Mouse (Mus musculus) midbrain, embryonic 12.5 days (tissue): ENCODE results near the gene Tbl3. TPM values are rescaled to one million over a fixed set of nuclear protein-coding genes. Genes with fewer than 3 reads are reported as not detected.
"Not testable (repeated sequence)": the region's sequence is repeated elsewhere in the genome, so short reads cannot be mapped to it uniquely, and the experiment has no call there.

Experiments
- ATAC-seq: fragments of 200-750 bp; cut with Nextera tagmentation; 2 replicates; pipeline ENCODE4 v1.8.0; 2017; ENCODE audit warnings: low read depth, moderate TSS enrichment, moderate library complexity; ENCODE audit not compliant: low FRiP score
- H3K27ac ChIP-seq: fragments of 300-500 bp; sonication (generic); replicated peaks from 2 replicates; pipeline ENCODE4 v1.5.1; 2016; ENCODE audit warnings: mild to moderate bottlenecking
- H3K27me3 ChIP-seq: fragments of 300-500 bp; sonication (generic); 2 replicates; pipeline ENCODE4 v1.6.1; 2016; ENCODE audit warnings: mild to moderate bottlenecking
- H3K36me3 ChIP-seq: fragments of 300-500 bp; sonication (generic); 2 replicates; pipeline ENCODE4 v1.6.1; 2016
- H3K4me1 ChIP-seq: fragments of 300-500 bp; sonication (generic); 2 replicates; pipeline ENCODE4 v1.6.1; 2016
- H3K4me2 ChIP-seq: fragments of 300-500 bp; sonication (generic); replicated peaks from 2 replicates; pipeline ENCODE4 v1.6.1; 2016; ENCODE audit warnings: mild to moderate bottlenecking, moderate library complexity
- H3K4me3 ChIP-seq: fragments of 300-500 bp; sonication (generic); 2 replicates; pipeline ENCODE4 v1.5.1; 2016; ENCODE audit warnings: mild to moderate bottlenecking
- H3K9ac ChIP-seq: fragments of 300-500 bp; sonication (generic); replicated peaks from 2 replicates; pipeline ENCODE4 v1.6.1; 2016; ENCODE audit warnings: mild to moderate bottlenecking, moderate library complexity
- H3K9me3 ChIP-seq: fragments of 300-500 bp; sonication (generic); 2 replicates; pipeline ENCODE4 v1.6.1; 2016; ENCODE audit warnings: mild to moderate bottlenecking
- WGBS: fragments of 180-500 bp; shearing (Covaris S2); methylation state at CpG from one replicate; pipeline ENCODE4 v1.1.7; 2016; 5-methylcytosine and 5-hydroxymethylcytosine counted together
- polyA plus RNA-seq: library from polyadenylated mRNA; unstranded; fragments of >200 nt; fragmentation: Nextera tagmentation; extraction: Ambion mirVana; gene quantifications from 2 replicates; pipeline ENCODE4 v1.2.1, GENCODE M21; 2016

The Tbl3 gene
- polyA plus RNA-seq, 1 experiment from 2014 or later = 97.6 TPM

GRCm38 (mm10) chr17:24687599-24687998 is 19.9 kb downstream of the Tbl3 start:
- Histone ChIP-seq H3K9me3 (no peaks in the 10 kb centered on the region), H3K4me2 (peak overlapping the region; percentile 50), H3K9ac (peak overlapping the region; percentile 39; the same call in 1 of the 2 replicates), H3K27me3 (peaks cover 52% of the 10 kb centered on the region), H3K27ac (no peak overlapping the region), H3K4me3 (peak overlapping the region; percentile 28), H3K4me1 (peaks cover 23% of the 10 kb centered on the region), H3K36me3 (peaks cover 7% of the 10 kb centered on the region; the same call in 1 of the 2 replicates)
- no peak for ATAC-seq
- WGBS = 20% methylated on average over 23 of the region's 23 CpGs

- Histone ChIP-seq H3K27ac (no peak overlapping the region), H3K27me3 (peaks cover 52% of the 10 kb centered on the region), H3K9ac (peak overlapping the region; percentile 39; the same call in 1 of the 2 replicates), H3K4me1 (peaks cover 23% of the 10 kb centered on the region), H3K4me2 (peak overlapping the region; percentile 50), H3K36me3 (peaks cover 7% of the 10 kb centered on the region; the same call in 1 of the 2 replicates), H3K4me3 (peak overlapping the region; percentile 28), H3K9me3 (no peaks in the 10 kb centered on the region)
- 1% methylated on average over 25 of the region's 25 CpGs for WGBS
- ATAC-seq = no peak
These were observed 20.3 kb downstream of the Tbl3 start for GRCm38 (mm10) chr17:24687146-24687595.

- no peak for ATAC-seq
- H3K4me3 ChIP-seq = no peak overlapping the region
- no peak overlapping the region for H3K9ac ChIP-seq
- H3K27me3 ChIP-seq = peaks cover 52% of the 10 kb centered on the region
- WGBS = 31% methylated on average over 16 of the region's 16 CpGs
- peaks cover 23% of the 10 kb centered on the region for H3K4me1 ChIP-seq
- peak overlapping the region; percentile 6; the same call in 1 of the 2 replicates for H3K4me2 ChIP-seq
- H3K9me3 ChIP-seq = no peaks in the 10 kb centered on the region
- H3K36me3 ChIP-seq = peaks cover 11% of the 10 kb centered on the region
- no peak overlapping the region for H3K27ac ChIP-seq
These were observed 20.9 kb downstream of the Tbl3 start for GRCm38 (mm10) chr17:24686514-24686913.

GRCm38 (mm10) chr17:24677500-24678080 is 29.9 kb downstream of the Tbl3 start:
- no peak for ATAC-seq
- no peak overlapping the region for H3K4me2 ChIP-seq
- no peaks in the 10 kb centered on the region for H3K4me1 ChIP-seq
- peaks cover 71% of the 10 kb centered on the region for H3K36me3 ChIP-seq
- H3K9ac ChIP-seq = no peak overlapping the region
- no peak overlapping the region for H3K27ac ChIP-seq
- H3K9me3 ChIP-seq = no peaks in the 10 kb centered on the region
- WGBS = 91% methylated on average over 24 of the region's 24 CpGs
- no peak overlapping the region for H3K4me3 ChIP-seq
- H3K27me3 ChIP-seq = no peaks in the 10 kb centered on the region

- Histone ChIP-seq H3K4me3 (no peak overlapping the region), H3K27ac (no peak overlapping the region), H3K27me3 (no peaks in the 10 kb centered on the region), H3K36me3 (peaks cover 64% of the 10 kb centered on the region), H3K9ac (no peak overlapping the region), H3K4me1 (peaks cover 5% of the 10 kb centered on the region), H3K4me2 (no peak overlapping the region), H3K9me3 (no peaks in the 10 kb centered on the region)
- ATAC-seq = no peak
- WGBS = 98% methylated on average over 5 of the region's 5 CpGs
These were observed 30.6 kb downstream of the Tbl3 start for GRCm38 (mm10) chr17:24676877-24677276.

GRCm38 (mm10) chr17:24676187-24676586 is 31.3 kb downstream of the Tbl3 start:
- H3K9me3 ChIP-seq = no peaks in the 10 kb centered on the region
- WGBS = 61% methylated on average over 2 of the region's 2 CpGs
- no peak overlapping the region for H3K4me2 ChIP-seq
- H3K4me3 ChIP-seq = no peak overlapping the region
- no peak overlapping the region for H3K27ac ChIP-seq
- H3K36me3 ChIP-seq = peaks cover 57% of the 10 kb centered on the region
- ATAC-seq = no peak
- no peak overlapping the region for H3K9ac ChIP-seq
- peaks cover 12% of the 10 kb centered on the region for H3K4me1 ChIP-seq
- H3K27me3 ChIP-seq = no peaks in the 10 kb centered on the region

- Histone ChIP-seq H3K4me3 (no peak overlapping the region), H3K9ac (no peak overlapping the region), H3K27me3 (no peaks in the 10 kb centered on the region), H3K4me1 (peaks cover 24% of the 10 kb centered on the region), H3K4me2 (no peak overlapping the region), H3K36me3 (peaks cover 38% of the 10 kb centered on the region), H3K27ac (no peak overlapping the region), H3K9me3 (no peaks in the 10 kb centered on the region)
- no peak for ATAC-seq
- WGBS = 89% methylated on average over 7 of the region's 7 CpGs
These were observed 33.2 kb downstream of the Tbl3 start for GRCm38 (mm10) chr17:24674277-24674676.

GRCm38 (mm10) chr17:24672141-24672540 is 35.3 kb downstream of the Tbl3 start:
- Histone ChIP-seq H3K9me3 (no peaks in the 10 kb centered on the region), H3K4me1 (peaks cover 31% of the 10 kb centered on the region), H3K27me3 (no peaks in the 10 kb centered on the region), H3K36me3 (peaks cover 17% of the 10 kb centered on the region), H3K27ac (no peak overlapping the region), H3K4me3 (no peak overlapping the region), H3K4me2 (peak overlapping the region; percentile 19; the same call in 1 of the 2 replicates), H3K9ac (no peak overlapping the region)
- no peak for ATAC-seq
- 45% methylated on average over 5 of the region's 5 CpGs for WGBS

GRCm38 (mm10) chr17:24671346-24671745 is 36.1 kb downstream of the Tbl3 start:
- Histone ChIP-seq H3K27me3 (no peaks in the 10 kb centered on the region), H3K4me3 (no peak overlapping the region), H3K36me3 (0 out of 2 replicates have a peak, but pooled peaks cover 9% of the 10 kb centered on the region), H3K4me1 (peaks cover 31% of the 10 kb centered on the region), H3K4me2 (peak overlapping the region; percentile 86), H3K9ac (peak overlapping the region; percentile 39), H3K27ac (no peak overlapping the region), H3K9me3 (no peaks in the 10 kb centered on the region)
- no peak for ATAC-seq
- 72% methylated on average over 5 of the region's 5 CpGs for WGBS

- H3K27me3 ChIP-seq = no peaks in the 10 kb centered on the region
- no peak for ATAC-seq
- peak overlapping the region; percentile 84; the same call in 1 of the 2 replicates for H3K27ac ChIP-seq
- peak overlapping the region; percentile 96 for H3K9ac ChIP-seq
- no peaks in the 10 kb centered on the region for H3K9me3 ChIP-seq
- 14% methylated on average over 8 of the region's 8 CpGs for WGBS
- peaks cover 31% of the 10 kb centered on the region for H3K4me1 ChIP-seq
- peak overlapping the region; percentile 98 for H3K4me3 ChIP-seq
- H3K36me3 ChIP-seq = 0 out of 2 replicates have a peak, but pooled peaks cover 8% of the 10 kb centered on the region
- H3K4me2 ChIP-seq = peak overlapping the region; percentile 86
These were observed 37.1 kb downstream of the Tbl3 start for GRCm38 (mm10) chr17:24670246-24670844.

- under 1% methylated on average over 79 of the region's 80 CpGs for WGBS
These were observed 37.8 kb downstream of the Tbl3 start, which contains the start of gene Zfp598 for GRCm38 (mm10) chr17:24669545-24670245. TSS of gene Zfp598 (plus strand) at chr17:24669687.

GRCm38 (mm10) chr17:24669214-24669544 is 38.3 kb downstream of the Tbl3 start:
- not testable (repeated sequence) for H3K9me3 ChIP-seq, H3K36me3 ChIP-seq, H3K27me3 ChIP-seq
- 12% methylated on average over 15 of the region's 15 CpGs for WGBS
- H3K4me1 ChIP-seq = peaks cover 31% of the 10 kb centered on the region
- peak overlapping the region; percentile 96 for H3K9ac ChIP-seq
- H3K4me2 ChIP-seq = peak overlapping the region; percentile 86
- ATAC-seq = peak; percentile 55
- peak overlapping the region; percentile 68 for H3K27ac ChIP-seq
- H3K4me3 ChIP-seq = peak overlapping the region; percentile 98

More at GRCm38 (mm10) chr17:24669545-24670245, 37.8 kb downstream of the Tbl3 start, which contains the start of gene Zfp598:
- H3K4me3 ChIP-seq = peak within 1 kb of the TSS; percentile 98
- peak; percentile 97 for ATAC-seq
- no peaks in the 10 kb centered on the region for H3K9me3 ChIP-seq
- 0 out of 2 replicates have a peak, but pooled peaks cover 8% of the 10 kb centered on the region for H3K36me3 ChIP-seq
- H3K4me1 ChIP-seq = peaks cover 31% of the 10 kb centered on the region
- peak within 1 kb of the TSS; percentile 86 for H3K4me2 ChIP-seq
- H3K27ac ChIP-seq = peak within 1 kb of the TSS; percentile 84
- H3K27me3 ChIP-seq = no peaks in the 10 kb centered on the region
- peak within 1 kb of the TSS; percentile 96 for H3K9ac ChIP-seq
